Mouse (Mus musculus) forebrain, embryonic 16.5 days (tissue): Measurements from ENCODE around the gene Lamtor2. TPM values are rescaled to one million over a fixed set of nuclear protein-coding genes. Genes with fewer than 3 reads are reported as not detected.
"Not testable (repeated sequence)": the region's sequence is repeated elsewhere in the genome, so short reads cannot be mapped to it uniquely, and the experiment has no call there.

Experiments
- ATAC-seq: fragments of 200-750 bp; cut with Nextera tagmentation; 2 replicates; pipeline ENCODE4 v1.8.0; 2017; ENCODE audit warnings: mild to moderate bottlenecking, moderate library complexity
- H3K27ac ChIP-seq: fragments of 300-500 bp; sonication (generic); 2 replicates; pipeline ENCODE4 v1.5.1; 2014; ENCODE audit warnings: low read length, control low read depth
- H3K27me3 ChIP-seq: fragments of 300-500 bp; sonication (generic); replicated peaks from 2 replicates; pipeline ENCODE4 v1.6.1; 2014; ENCODE audit warnings: low read length; ENCODE audit not compliant: control insufficient read depth, insufficient read depth
- H3K36me3 ChIP-seq: fragments of 300-500 bp; sonication (generic); 2 replicates; pipeline ENCODE4 v1.6.1; 2014; ENCODE audit not compliant: control insufficient read depth, insufficient read depth
- H3K4me1 ChIP-seq: fragments of 300-500 bp; sonication (generic); replicated peaks from 2 replicates; pipeline ENCODE4 v1.6.1; 2014; ENCODE audit warnings: low read length; ENCODE audit not compliant: control insufficient read depth, insufficient read depth
- H3K4me2 ChIP-seq: fragments of 300-500 bp; sonication (generic); 2 replicates; pipeline ENCODE4 v1.6.1; 2014; ENCODE audit warnings: mild to moderate bottlenecking, low read length, control low read depth
- H3K4me3 ChIP-seq: fragments of 300-500 bp; sonication (generic); replicated peaks from 2 replicates; pipeline ENCODE4 v1.5.1; 2014; ENCODE audit warnings: mild to moderate bottlenecking, low read length, control low read depth
- H3K9ac ChIP-seq: fragments of 300-500 bp; sonication (generic); replicated peaks from 2 replicates; pipeline ENCODE4 v1.6.1; 2014; ENCODE audit warnings: low read depth, low read length, control low read depth
- H3K9me3 ChIP-seq: fragments of 300-500 bp; sonication (generic); 2 replicates; pipeline ENCODE4 v1.6.1; 2016; ENCODE audit warnings: low read length; ENCODE audit not compliant: control insufficient read depth
- WGBS: fragments of 180-500 bp; shearing (Covaris S2); extraction: QIAGEN DNeasy Blood & Tissue Kit; methylation state at CpG from one replicate; pipeline ENCODE4 v1.1.7; 2014; 5-methylcytosine and 5-hydroxymethylcytosine counted together
- polyA plus RNA-seq: library from polyadenylated mRNA; unstranded; fragments of >200 nt; fragmentation: Nextera tagmentation; extraction: Ambion mirVana; gene quantifications from 2 replicates; pipeline ENCODE4 v1.2.1, GENCODE M21; 2015

Gene Lamtor2
- polyA plus RNA-seq, result 149 and 193 TPM in 2 replicates

- H3K27me3 ChIP-seq, result no peaks in the 10 kb centered on the region
- peak; percentile 93 for ATAC-seq
- peaks cover 6% of the 10 kb centered on the region; the same call in 1 of the 2 replicates for H3K36me3 ChIP-seq
- peak within 1 kb of the TSS; percentile 99 for H3K4me3 ChIP-seq
- H3K9me3 ChIP-seq, result no peaks in the 10 kb centered on the region
- peak within 1 kb of the TSS; percentile 95 for H3K27ac ChIP-seq
- peak within 1 kb of the TSS; percentile 94 for H3K9ac ChIP-seq
- WGBS, result under 1% methylated on average over 48 of the region's 48 CpGs
- H3K4me2 ChIP-seq, result peak within 1 kb of the TSS; percentile 95
- H3K4me1 ChIP-seq, result peaks cover 28% of the 10 kb centered on the region
Observed at GRCm38 (mm10) chr3:88552676-88553524, at the start of gene Lamtor2. Gene Lamtor2 (minus strand): TSS chr3:88553074.

- Histone ChIP-seq H3K4me2 (no peak overlapping the region), H3K36me3 (no peaks in the 10 kb centered on the region), H3K4me1 (peaks cover 3% of the 10 kb centered on the region; the same call in 1 of the 2 replicates), H3K27me3 (no peaks in the 10 kb centered on the region), H3K9ac (no peak overlapping the region), H3K9me3 (no peaks in the 10 kb centered on the region), H3K4me3 (no peak overlapping the region), H3K27ac (no peak overlapping the region)
- ATAC-seq, result no peak
- 70% methylated on average over 4 of the region's 4 CpGs for WGBS
Observed at GRCm38 (mm10) chr3:88602466-88602865, 49.6 kb upstream of the Lamtor2 start.

GRCm38 (mm10) chr3:88596547-88596946 lies 43.7 kb upstream of the Lamtor2 start:
- H3K27me3 ChIP-seq, H3K4me2 ChIP-seq, H3K4me1 ChIP-seq, H3K9ac ChIP-seq, H3K36me3 ChIP-seq, H3K4me3 ChIP-seq, ATAC-seq, H3K9me3 ChIP-seq, H3K27ac ChIP-seq: not testable (repeated sequence)
- 84% methylated on average over 4 of the region's 4 CpGs for WGBS

- H3K9me3 ChIP-seq, result no peaks in the 10 kb centered on the region
- no peaks in the 10 kb centered on the region; the same call in 1 of the 2 replicates for H3K4me1 ChIP-seq
- H3K36me3 ChIP-seq, result no peaks in the 10 kb centered on the region
- WGBS, result 66% methylated on average over 10 of the region's 10 CpGs
- ATAC-seq, result no peak
- H3K27ac ChIP-seq, result no peak overlapping the region
- H3K9ac ChIP-seq, result no peak overlapping the region
- no peaks in the 10 kb centered on the region for H3K27me3 ChIP-seq
- H3K4me3 ChIP-seq, result no peak overlapping the region
- H3K4me2 ChIP-seq, result no peak overlapping the region
Observed at GRCm38 (mm10) chr3:88593893-88594580, 41.2 kb upstream of the Lamtor2 start.

GRCm38 (mm10) chr3:88592942-88593576 lies 40.2 kb upstream of the Lamtor2 start:
- no peak overlapping the region for H3K27ac ChIP-seq
- no peaks in the 10 kb centered on the region; the same call in 1 of the 2 replicates for H3K4me1 ChIP-seq
- no peak overlapping the region for H3K4me2 ChIP-seq
- no peak overlapping the region for H3K4me3 ChIP-seq
- no peak overlapping the region for H3K9ac ChIP-seq
- no peak for ATAC-seq
- no peaks in the 10 kb centered on the region for H3K9me3 ChIP-seq
- no peaks in the 10 kb centered on the region for H3K27me3 ChIP-seq
- 69% methylated on average over 10 of the region's 10 CpGs for WGBS
- H3K36me3 ChIP-seq, result peaks cover 2% of the 10 kb centered on the region; the same call in 1 of the 2 replicates

- no peak for ATAC-seq
- Histone ChIP-seq H3K4me2 (no peak overlapping the region), H3K4me1 (no peaks in the 10 kb centered on the region; the same call in 1 of the 2 replicates), H3K27ac (no peak overlapping the region), H3K9ac (peak overlapping the region; percentile 19), H3K36me3 (peaks cover 11% of the 10 kb centered on the region), H3K9me3 (no peaks in the 10 kb centered on the region), H3K4me3 (no peak overlapping the region), H3K27me3 (no peaks in the 10 kb centered on the region)
- 30% methylated on average over 9 of the region's 9 CpGs for WGBS
Observed at GRCm38 (mm10) chr3:88591950-88592731, 39.3 kb upstream of the Lamtor2 start.

GRCm38 (mm10) chr3:88591044-88591443 lies 38.2 kb upstream of the Lamtor2 start:
- 64% methylated on average over 3 of the region's 3 CpGs for WGBS
- no peak overlapping the region for H3K9ac ChIP-seq

GRCm38 (mm10) chr3:88590246-88590645 lies 37.4 kb upstream of the Lamtor2 start:
- Histone ChIP-seq H3K9ac (no peak overlapping the region), H3K27me3 (no peaks in the 10 kb centered on the region), H3K4me3 (no peak overlapping the region), H3K27ac (no peak overlapping the region), H3K9me3 (no peaks in the 10 kb centered on the region), H3K4me1 (no peaks in the 10 kb centered on the region; the same call in 1 of the 2 replicates), H3K4me2 (no peak overlapping the region), H3K36me3 (peaks cover 23% of the 10 kb centered on the region)
- ATAC-seq, result no peak
- WGBS, result 26% methylated on average over 5 of the region's 5 CpGs

More at GRCm38 (mm10) chr3:88591044-88591443, 38.2 kb upstream of the Lamtor2 start:
- peaks cover 17% of the 10 kb centered on the region for H3K36me3 ChIP-seq
- no peak overlapping the region for H3K4me2 ChIP-seq
- H3K4me1 ChIP-seq, result no peaks in the 10 kb centered on the region; the same call in 1 of the 2 replicates
- no peaks in the 10 kb centered on the region for H3K27me3 ChIP-seq
- ATAC-seq, result no peak
- no peak overlapping the region for H3K4me3 ChIP-seq
- no peaks in the 10 kb centered on the region for H3K9me3 ChIP-seq
- H3K27ac ChIP-seq, result no peak overlapping the region
